Mouse (Mus musculus): ENCODE results near the gene Ntrk3. TPM values are rescaled to one million over a fixed set of nuclear protein-coding genes. Genes with fewer than 3 reads are reported as not detected.

Gene Ntrk3
- polyA plus RNA-seq, 1 experiment from 2014 or later: 25.3 TPM

DNA sequence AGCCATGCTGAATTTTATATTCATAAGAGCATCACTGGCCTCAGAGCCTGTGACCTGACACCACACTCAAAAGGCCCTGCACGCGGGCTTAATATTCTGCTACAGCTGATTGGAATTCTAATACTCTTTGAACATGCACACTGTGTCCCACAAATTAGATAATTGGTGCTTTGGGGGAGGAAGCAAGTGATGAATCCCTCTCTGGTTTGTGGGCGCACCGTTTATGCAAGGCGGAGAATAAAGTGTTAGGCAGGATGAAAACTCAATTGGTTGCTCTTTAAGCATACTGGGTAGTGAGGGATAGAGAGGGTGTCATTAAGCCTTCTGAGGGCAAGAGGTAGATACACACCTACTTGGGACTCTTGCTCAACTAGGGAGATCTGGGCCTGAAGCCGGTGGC, 297.3 kb downstream of the Ntrk3 start:
- Histone ChIP-seq H3K4me3 (no peak overlapping the region), H3K4me2 (no peak overlapping the region), H3K9me3 (no peaks in the 10 kb centered on the region), H3K9ac (no peak overlapping the region), H3K4me1 (no peaks in the 10 kb centered on the region), H3K27me3 (replicated peaks) (no peaks in the 10 kb centered on the region), H3K36me3 (replicated peaks) (no peaks in the 10 kb centered on the region), H3K27ac (no peak overlapping the region)
- WGBS: 81% methylated on average over 6 of the region's 6 CpGs
- ATAC-seq (replicated peaks): no peak

DNA sequence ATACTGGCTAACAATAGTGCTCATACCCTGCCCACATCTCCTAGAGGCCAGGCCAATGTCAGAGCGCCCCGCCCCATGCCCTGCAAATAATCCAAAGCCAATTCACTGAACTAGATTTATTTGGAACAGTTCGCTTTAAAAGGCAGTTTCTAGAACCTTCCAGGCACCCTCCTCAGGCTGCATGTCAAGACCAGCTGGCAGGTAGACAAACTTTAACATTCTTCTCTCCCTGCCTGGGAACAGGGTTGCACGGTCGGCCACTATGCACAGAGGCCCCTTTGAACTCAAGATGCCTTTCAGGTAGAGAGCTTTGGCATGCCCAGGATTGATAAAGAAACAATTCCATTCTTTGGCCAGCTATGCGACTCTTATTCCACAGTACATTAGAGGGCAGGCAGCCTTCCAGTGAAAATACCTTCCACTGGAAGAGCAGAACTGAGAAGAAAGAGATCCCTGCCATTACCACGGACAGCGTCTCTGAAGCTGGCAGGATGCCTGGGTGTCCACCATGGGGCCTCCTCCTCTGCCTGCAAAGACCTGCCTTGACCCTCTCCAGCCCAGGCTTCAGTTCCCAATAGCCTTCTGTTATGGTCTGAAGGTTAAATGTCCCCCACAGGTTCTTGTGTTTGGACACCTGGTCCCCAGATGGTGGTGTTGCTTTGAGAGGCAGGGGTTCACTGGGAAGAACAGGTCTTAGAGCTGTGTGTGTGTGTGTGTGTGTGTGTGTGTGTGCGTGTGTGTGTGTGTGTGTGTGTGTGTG, 298.3 kb downstream of the Ntrk3 start:
- no peaks in the 10 kb centered on the region for H3K27me3 ChIP-seq (replicated peaks)
- H3K9ac ChIP-seq: no peak overlapping the region
- no peaks in the 10 kb centered on the region for H3K9me3 ChIP-seq
- H3K4me1 ChIP-seq: no peaks in the 10 kb centered on the region
- no peaks in the 10 kb centered on the region for H3K36me3 ChIP-seq (replicated peaks)
- no peak overlapping the region for H3K4me3 ChIP-seq
- 87% methylated on average over 9 of the region's 9 CpGs for WGBS
- no peak overlapping the region for H3K4me2 ChIP-seq
- no peak overlapping the region for H3K27ac ChIP-seq
- ATAC-seq (replicated peaks): no peak

DNA sequence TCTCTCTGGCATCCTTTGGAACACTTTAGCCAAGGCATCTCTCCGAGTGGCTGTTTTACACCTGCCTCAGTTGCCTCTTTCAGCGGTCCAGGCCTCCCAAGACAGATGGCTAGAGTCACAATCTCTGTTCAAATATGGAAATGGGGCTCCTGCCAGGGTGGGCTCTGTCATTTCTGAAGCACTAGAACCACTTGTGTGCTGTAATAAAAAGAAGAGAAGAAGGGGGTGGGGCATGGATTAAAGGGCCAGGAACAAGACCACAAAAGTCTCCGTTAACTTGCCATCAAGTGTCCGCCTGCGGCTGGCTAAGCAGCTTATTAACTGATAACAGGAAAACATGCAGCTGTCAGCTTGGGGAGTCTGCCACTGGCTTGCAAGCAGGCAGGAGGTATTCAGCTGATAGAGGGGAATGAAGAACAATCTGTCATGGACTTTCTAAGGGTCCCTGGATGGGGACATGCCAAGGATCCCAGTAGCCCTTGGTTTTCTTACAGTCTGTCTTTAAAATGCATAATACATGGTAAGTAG, 304.1 kb downstream of the Ntrk3 start:
- no peak for ATAC-seq (replicated peaks)

DNA sequence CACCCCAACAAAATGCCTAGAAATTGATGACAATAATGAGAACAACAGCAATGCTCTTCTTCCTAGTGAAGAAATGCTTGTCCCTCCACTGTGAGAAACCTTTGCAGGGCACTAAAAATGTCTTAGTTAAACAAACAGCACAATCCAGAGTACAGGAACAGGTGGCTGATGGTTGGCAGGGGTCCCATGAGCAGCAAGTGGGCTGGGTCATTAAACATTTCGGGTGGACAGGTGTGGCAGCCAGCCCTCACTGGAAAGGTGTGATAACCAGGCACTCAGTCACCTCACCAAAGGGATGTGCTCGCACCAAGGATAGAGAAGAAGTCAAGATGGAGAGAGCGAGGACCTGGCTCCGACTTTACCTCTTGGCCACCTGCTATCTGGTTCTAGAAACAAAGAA, 306.2 kb downstream of the Ntrk3 start:
- ATAC-seq (replicated peaks): no peak
- 95% methylated on average over 4 of the region's 4 CpGs for WGBS
- H3K4me3 ChIP-seq: no peak overlapping the region
- H3K9me3 ChIP-seq: no peaks in the 10 kb centered on the region
- H3K36me3 ChIP-seq (replicated peaks): no peaks in the 10 kb centered on the region
- no peak overlapping the region for H3K9ac ChIP-seq
- H3K27me3 ChIP-seq (replicated peaks): no peaks in the 10 kb centered on the region
- H3K4me2 ChIP-seq: no peak overlapping the region
- peaks cover 7% of the 10 kb centered on the region for H3K4me1 ChIP-seq
- no peak overlapping the region for H3K27ac ChIP-seq

More for the DNA sequence above, 304.1 kb downstream of the Ntrk3 start:
- Histone ChIP-seq H3K4me1 (peaks cover 7% of the 10 kb centered on the region), H3K4me3 (no peak overlapping the region), H3K9ac (no peak overlapping the region), H3K27me3 (replicated peaks) (no peaks in the 10 kb centered on the region), H3K27ac (no peak overlapping the region), H3K36me3 (replicated peaks) (no peaks in the 10 kb centered on the region), H3K4me2 (no peak overlapping the region), H3K9me3 (no peaks in the 10 kb centered on the region)
- 21% methylated on average over 5 of the region's 5 CpGs for WGBS

DNA sequence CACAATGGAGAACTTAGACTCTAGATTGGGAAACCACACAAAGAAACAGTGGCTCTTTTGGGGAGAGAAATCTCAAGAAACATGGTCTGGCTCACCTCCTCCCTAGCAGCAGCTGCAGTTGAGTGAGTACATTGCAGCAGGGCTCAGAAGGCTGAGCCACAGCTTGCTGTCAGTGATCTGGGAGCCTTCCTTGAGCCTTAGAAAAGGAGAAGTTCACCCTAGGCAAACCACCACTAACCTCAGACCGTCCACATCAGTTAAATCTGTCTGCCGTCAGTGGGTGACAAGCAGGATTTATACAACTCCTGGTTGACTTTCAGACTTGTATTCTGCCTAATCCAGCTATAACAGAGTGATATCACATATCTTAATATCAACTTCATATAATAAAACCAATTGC, 325.6 kb downstream of the Ntrk3 start:
- 93% methylated on average over 2 of the region's 2 CpGs for WGBS
- H3K4me2 ChIP-seq: no peak overlapping the region
- H3K4me3 ChIP-seq: no peak overlapping the region
- no peaks in the 10 kb centered on the region for H3K27me3 ChIP-seq (replicated peaks)
- no peak for ATAC-seq (replicated peaks)
- no peak overlapping the region for H3K27ac ChIP-seq
- H3K36me3 ChIP-seq (replicated peaks): no peaks in the 10 kb centered on the region
- H3K9me3 ChIP-seq: no peaks in the 10 kb centered on the region
- H3K9ac ChIP-seq: no peak overlapping the region
- no peaks in the 10 kb centered on the region for H3K4me1 ChIP-seq

DNA sequence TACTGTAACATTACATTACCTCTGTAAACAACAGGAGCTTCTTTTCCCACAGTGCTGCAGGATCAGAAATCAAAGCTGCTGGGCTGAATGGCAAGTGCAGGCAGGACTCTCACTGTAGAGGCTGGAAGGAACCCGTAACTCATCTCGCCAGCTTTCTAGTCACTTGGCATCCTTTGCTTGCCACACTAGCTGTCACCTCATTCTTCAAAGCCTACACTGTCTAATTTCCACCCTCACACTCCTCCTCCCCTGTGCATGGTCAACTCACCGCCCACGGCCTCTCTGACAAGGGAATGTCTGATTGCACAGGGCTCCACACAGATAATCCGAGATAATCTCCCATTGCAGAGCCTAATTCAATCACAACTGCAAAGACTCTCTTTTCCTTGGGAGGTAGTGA, 327.8 kb downstream of the Ntrk3 start:
- no peak for ATAC-seq (replicated peaks)
- H3K4me2 ChIP-seq: no peak overlapping the region
- no peak overlapping the region for H3K9ac ChIP-seq
- H3K27me3 ChIP-seq (replicated peaks): no peaks in the 10 kb centered on the region
- no peak overlapping the region for H3K27ac ChIP-seq
- no peak overlapping the region for H3K4me3 ChIP-seq
- no peaks in the 10 kb centered on the region for H3K4me1 ChIP-seq
- 38% methylated on average over 5 of the region's 5 CpGs for WGBS
- H3K9me3 ChIP-seq: no peaks in the 10 kb centered on the region
- H3K36me3 ChIP-seq (replicated peaks): no peaks in the 10 kb centered on the region

DNA sequence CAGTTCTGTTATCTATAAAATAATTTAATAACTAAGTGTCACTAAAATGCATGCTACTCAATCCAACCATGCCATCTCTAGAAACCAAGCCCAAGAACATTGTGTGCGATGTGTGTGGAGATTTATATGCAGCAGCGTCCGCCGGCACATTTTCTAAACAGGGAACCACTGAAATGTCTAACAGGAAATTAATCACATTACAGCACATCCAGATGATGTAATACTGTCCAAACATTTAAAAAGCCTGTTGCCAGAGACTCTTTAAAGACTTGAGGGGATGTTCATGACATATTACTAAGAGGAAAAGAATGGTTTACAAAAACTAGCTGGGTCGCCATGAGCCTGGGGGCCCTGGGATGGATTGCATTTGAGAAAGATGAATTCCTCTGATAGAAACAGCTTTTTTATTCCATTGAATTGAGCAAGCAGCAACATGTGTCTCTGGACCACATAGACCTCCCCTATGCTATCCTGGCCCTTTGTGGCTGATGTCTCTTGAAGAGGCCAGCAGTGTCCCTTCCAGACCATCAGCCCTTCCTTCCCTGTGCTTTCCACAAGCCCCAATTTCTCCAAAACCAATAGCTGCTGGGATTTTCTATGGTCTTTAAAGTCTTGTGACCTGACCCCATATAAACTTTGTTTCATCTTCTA, 331.0 kb downstream of the Ntrk3 start:
- no peak overlapping the region for H3K4me3 ChIP-seq
- no peak overlapping the region for H3K27ac ChIP-seq
- no peak overlapping the region for H3K4me2 ChIP-seq
- H3K36me3 ChIP-seq (replicated peaks): no peaks in the 10 kb centered on the region
- no peaks in the 10 kb centered on the region for H3K27me3 ChIP-seq (replicated peaks)
- 97% methylated on average over 5 of the region's 5 CpGs for WGBS
- no peak overlapping the region for H3K9ac ChIP-seq
- H3K4me1 ChIP-seq: no peaks in the 10 kb centered on the region
- no peaks in the 10 kb centered on the region for H3K9me3 ChIP-seq
- no peak for ATAC-seq (replicated peaks)

DNA sequence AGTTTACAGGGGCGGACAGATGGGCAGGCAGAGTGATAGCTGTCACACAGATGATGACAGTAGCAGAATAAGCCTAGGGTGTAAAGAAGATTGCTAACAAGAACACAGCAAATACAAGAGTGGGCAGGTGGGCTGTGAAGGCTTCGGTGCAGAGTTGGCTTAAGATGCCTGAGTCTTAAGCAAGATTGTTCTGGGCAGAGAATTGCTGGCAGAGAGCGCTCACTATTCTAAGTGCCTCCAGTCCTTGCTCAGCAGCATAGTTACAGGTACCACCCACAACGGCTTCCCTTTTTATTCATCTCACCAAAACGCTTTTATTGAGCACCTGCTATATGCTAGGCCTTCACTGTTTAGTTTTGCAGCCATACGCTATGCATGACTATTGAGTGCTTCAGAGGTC, 333.3 kb downstream of the Ntrk3 start:
- Histone ChIP-seq H3K27me3 (replicated peaks) (no peaks in the 10 kb centered on the region), H3K4me2 (no peak overlapping the region), H3K4me1 (no peaks in the 10 kb centered on the region), H3K36me3 (replicated peaks) (no peaks in the 10 kb centered on the region), H3K9me3 (no peaks in the 10 kb centered on the region), H3K4me3 (no peak overlapping the region), H3K27ac (no peak overlapping the region), H3K9ac (no peak overlapping the region)
- WGBS: 92% methylated on average over 6 of the region's 6 CpGs
- no peak for ATAC-seq (replicated peaks)

DNA sequence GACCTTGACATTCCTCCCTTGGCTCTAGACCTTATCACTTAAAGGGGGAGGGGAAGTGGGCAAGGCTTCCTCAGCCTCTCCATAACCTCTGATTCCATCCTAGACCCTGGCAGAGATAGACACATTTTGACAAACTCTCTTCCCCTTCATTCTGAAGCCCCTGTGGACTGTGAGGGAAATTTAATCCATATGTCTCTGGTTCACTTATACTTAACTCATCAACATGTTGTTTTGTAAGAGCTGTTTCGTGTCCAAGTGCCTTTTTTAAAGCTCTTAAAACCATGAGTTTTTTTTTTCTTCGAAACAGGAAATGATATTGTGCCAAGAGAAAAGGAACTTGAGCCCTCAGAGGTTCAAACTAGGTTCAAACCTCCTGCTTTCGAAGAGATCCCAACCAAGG, 335.3 kb downstream of the Ntrk3 start:
- no peak for ATAC-seq (replicated peaks)
- 83% methylated on average over 3 of the region's 3 CpGs for WGBS

DNA sequence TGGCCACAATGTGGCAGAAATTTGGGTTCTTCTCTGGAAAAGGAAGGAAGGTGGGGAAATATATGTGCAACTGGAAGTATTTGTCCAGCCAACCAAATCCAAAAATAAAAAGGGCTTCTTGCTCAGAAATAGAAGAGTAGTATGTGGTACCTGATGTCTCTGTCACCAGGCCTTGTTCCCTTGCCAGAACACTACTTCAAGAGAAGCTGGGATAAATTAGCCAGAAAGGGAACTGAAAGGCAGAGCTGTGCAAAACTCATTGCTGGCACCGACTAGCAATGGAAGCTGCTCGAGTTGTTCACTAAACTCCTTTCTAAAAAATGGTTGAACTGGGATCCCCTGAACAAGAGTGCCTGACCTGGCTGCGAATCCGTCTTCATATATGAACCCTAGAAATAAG, 337.6 kb downstream of the Ntrk3 start:
- ATAC-seq (replicated peaks): no peak
- WGBS: 95% methylated on average over 4 of the region's 4 CpGs
- Histone ChIP-seq H3K4me3 (no peak overlapping the region), H3K9me3 (no peaks in the 10 kb centered on the region), H3K27me3 (replicated peaks) (no peaks in the 10 kb centered on the region), H3K9ac (no peak overlapping the region), H3K4me1 (no peaks in the 10 kb centered on the region), H3K36me3 (replicated peaks) (no peaks in the 10 kb centered on the region), H3K27ac (no peak overlapping the region), H3K4me2 (no peak overlapping the region)

More for the DNA sequence above, 335.3 kb downstream of the Ntrk3 start:
- H3K9ac ChIP-seq: no peak overlapping the region
- H3K4me1 ChIP-seq: no peaks in the 10 kb centered on the region
- no peaks in the 10 kb centered on the region for H3K27me3 ChIP-seq (replicated peaks)
- H3K9me3 ChIP-seq: no peaks in the 10 kb centered on the region
- H3K4me3 ChIP-seq: no peak overlapping the region
- H3K36me3 ChIP-seq (replicated peaks): no peaks in the 10 kb centered on the region
- no peak overlapping the region for H3K4me2 ChIP-seq
- H3K27ac ChIP-seq: no peak overlapping the region

DNA sequence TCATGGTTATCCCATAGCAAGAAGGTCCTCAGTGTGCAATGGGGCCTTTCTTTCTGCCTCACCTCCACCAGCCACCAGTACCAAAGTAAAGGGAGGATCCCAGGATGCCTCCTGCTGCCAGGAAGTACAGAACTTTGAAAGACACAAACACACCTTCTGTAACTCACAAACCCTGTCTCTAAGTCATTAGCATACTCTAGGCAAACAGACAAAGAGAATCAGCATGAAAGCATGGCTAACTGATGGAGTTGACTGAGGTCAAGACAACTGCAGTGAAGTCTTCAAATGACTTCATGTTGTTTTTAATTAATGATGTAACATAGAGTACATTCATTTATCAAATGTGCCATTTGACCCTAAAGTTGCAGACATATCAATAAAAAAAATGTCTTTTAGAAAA, 339.4 kb downstream of the Ntrk3 start:
- no peak overlapping the region for H3K9ac ChIP-seq
- no peak overlapping the region for H3K27ac ChIP-seq
- H3K4me3 ChIP-seq: no peak overlapping the region
- no peaks in the 10 kb centered on the region for H3K9me3 ChIP-seq
- no peaks in the 10 kb centered on the region for H3K27me3 ChIP-seq (replicated peaks)
- no peak overlapping the region for H3K4me2 ChIP-seq
- ATAC-seq (replicated peaks): no peak
- no peaks in the 10 kb centered on the region for H3K36me3 ChIP-seq (replicated peaks)
- H3K4me1 ChIP-seq: no peaks in the 10 kb centered on the region

DNA sequence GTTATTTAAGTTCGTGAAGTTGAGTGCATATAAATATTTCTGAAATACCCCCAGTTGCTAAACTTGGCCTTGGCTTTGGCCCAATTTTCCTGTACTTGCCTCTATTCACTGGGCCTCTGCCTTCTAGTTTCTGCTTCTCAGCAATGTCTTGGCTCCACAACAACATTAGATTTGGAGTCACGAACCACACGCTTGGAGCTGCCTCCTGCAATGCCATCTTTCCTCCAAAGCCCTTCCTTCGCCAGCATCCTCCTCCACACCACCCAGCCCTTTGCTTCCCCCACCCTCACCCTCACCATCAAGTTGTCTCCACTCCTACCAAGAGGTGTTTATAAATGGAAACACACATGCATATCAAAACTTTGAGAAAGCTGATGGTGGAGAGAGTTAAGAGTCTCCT, 340.6 kb downstream of the Ntrk3 start:
- no peak for ATAC-seq (replicated peaks)
- WGBS: 87% methylated on average over 4 of the region's 4 CpGs

DNA sequence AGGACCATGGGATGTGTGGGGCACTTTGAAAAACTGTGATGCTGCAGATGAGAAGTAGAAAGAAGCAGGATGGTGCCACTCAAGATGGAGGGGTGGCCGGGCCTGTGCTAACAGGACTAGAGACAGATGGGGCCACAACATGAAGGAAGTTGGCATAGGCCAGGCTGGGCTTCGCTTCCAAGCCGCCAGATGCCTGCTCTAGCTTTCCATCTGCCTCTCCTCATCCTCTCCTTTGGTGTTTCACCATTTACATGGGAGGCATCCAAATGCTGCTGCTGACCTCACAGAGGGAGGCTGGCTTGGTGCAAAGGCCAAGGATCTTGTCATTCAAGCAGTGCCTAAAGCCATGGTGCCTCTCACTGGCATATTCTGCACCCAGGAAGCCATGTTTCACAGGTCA, 347.8 kb downstream of the Ntrk3 start:
- no peaks in the 10 kb centered on the region for H3K36me3 ChIP-seq (replicated peaks)
- no peaks in the 10 kb centered on the region for H3K4me1 ChIP-seq
- ATAC-seq (replicated peaks): no peak
- H3K4me2 ChIP-seq: no peak overlapping the region
- H3K27me3 ChIP-seq (replicated peaks): no peaks in the 10 kb centered on the region
- 97% methylated on average over 3 of the region's 3 CpGs for WGBS
- H3K27ac ChIP-seq: no peak overlapping the region
- no peak overlapping the region for H3K9ac ChIP-seq
- no peak overlapping the region for H3K4me3 ChIP-seq
- no peaks in the 10 kb centered on the region for H3K9me3 ChIP-seq

More for the DNA sequence above, 340.6 kb downstream of the Ntrk3 start:
- no peaks in the 10 kb centered on the region for H3K4me1 ChIP-seq
- H3K9me3 ChIP-seq: no peaks in the 10 kb centered on the region
- H3K27ac ChIP-seq: no peak overlapping the region
- no peak overlapping the region for H3K9ac ChIP-seq
- no peak overlapping the region for H3K4me2 ChIP-seq
- no peaks in the 10 kb centered on the region for H3K36me3 ChIP-seq (replicated peaks)
- H3K27me3 ChIP-seq (replicated peaks): no peaks in the 10 kb centered on the region
- no peak overlapping the region for H3K4me3 ChIP-seq

Data from midbrain, embryonic 15.5 days (tissue).